Mouse (Mus musculus) erythroblast, embryonic 14.5 days (primary cell): ENCODE data around the gene Nhsl2.

Experiments
- GATA1 ChIP-seq: IDR thresholded peaks from 2 replicates; pipeline ENCODE4 v1.6.1; 2012; ENCODE audit warnings: low read length, inconsistent platforms, mixed read lengths
- TAL1 ChIP-seq: IDR thresholded peaks from 3 replicates; pipeline ENCODE4 v1.6.1; 2012; ENCODE audit warnings: low read length, inconsistent platforms, mixed read lengths

DNA sequence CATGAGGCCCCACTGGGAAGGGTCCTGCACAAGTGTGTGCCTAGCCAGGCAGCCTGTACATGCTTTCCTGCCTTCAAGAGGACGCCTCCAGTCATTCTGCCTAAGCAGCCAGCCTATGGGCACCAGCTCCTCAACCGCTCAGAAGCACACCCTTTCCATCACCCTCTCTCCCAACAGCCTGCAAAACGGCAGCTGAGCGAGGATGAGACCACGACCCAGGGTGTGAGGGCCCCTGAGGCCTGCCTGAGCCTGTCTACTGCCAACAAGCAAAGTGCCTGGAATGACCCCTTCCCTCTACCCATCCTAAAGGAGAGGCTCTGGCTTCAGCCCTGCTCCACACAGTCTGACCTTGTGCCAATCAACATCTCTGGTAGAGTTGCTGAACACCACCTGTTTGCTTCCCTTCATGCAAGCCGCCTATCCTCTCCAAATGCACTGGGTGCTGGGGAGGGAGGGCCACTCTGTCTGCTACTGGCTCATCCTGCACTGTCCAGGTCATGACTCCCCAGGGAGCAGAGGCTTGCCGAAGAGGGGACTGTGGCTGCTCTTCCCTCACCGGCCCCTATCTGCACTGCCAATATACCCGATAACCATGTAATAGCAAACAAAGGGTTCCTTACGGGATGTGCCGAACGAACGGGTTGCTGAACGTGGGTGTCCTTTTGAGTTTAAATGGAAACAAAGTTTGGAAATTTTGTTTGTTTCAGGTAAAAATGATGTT is 224.6 kb downstream of the Nhsl2 start:
- TF ChIP-seq GATA1 (no peak), TAL1 (no peak)
